In genomic region chr17:3416401-3416800, GRCm38 (mm10) we compare ENCODE assay signal across 26 mouse cellular contexts.
DNase-seq lines count a peak whose midpoint lies in the region; ATAC-seq and TF ChIP-seq lines count a peak whose summit lies in the region.
"Had no signal": no experiment of that assay in that cellular context is flagged by ENCODE, and none has a peak within 500 bp of the region (broad histone marks: within the 10 kb centered on the region; RNA-seq: fewer than 3 reads in every experiment).

No protein-coding gene starts in this region.

- no peak for TF ChIP-seq CTCF in forebrain, postnatal 0 days (IDR thresholded peaks at IDR 0.05; ENCODE audit: low read depth)

- no peaks in the 10 kb centered on the region for H3K9me3 ChIP-seq in forebrain, embryonic 16.5 days (ENCODE audit: control insufficient read depth, low read length)
- H3K9me3 ChIP-seq in forebrain, postnatal 0 days (ENCODE audit: low read length) = no peaks in the 10 kb centered on the region
- H3K9me3 ChIP-seq in limb, embryonic 10.5 days (replicated peaks) = no peaks in the 10 kb centered on the region
- H3K9me3 ChIP-seq: forebrain, embryonic 13.5 days; hindbrain, embryonic 10.5 days; hindbrain, embryonic 15.5 days; kidney, embryonic 15.5 days; limb, embryonic 15.5 days; liver, embryonic 13.5 days; stomach, embryonic 15.5 days had no signal

- no peak overlapping the region for H3K4me3 ChIP-seq in forebrain, embryonic 16.5 days (replicated peaks; ENCODE audit: low read length)
- H3K4me3 ChIP-seq in forebrain, postnatal 0 days (ENCODE audit: low read depth, low read length) = no peak overlapping the region
- no peak overlapping the region for H3K4me3 ChIP-seq in limb, embryonic 10.5 days
- H3K4me3 ChIP-seq: forebrain, embryonic 13.5 days; hindbrain, embryonic 10.5 days; hindbrain, embryonic 15.5 days; kidney, embryonic 15.5 days; layer of hippocampus, adult 2 months; limb, embryonic 15.5 days; liver, embryonic 13.5 days; stomach, embryonic 15.5 days had no signal

- no peaks in the 10 kb centered on the region for H3K36me3 ChIP-seq in forebrain, embryonic 16.5 days (ENCODE audit: control insufficient read depth, insufficient read depth)
- no peaks in the 10 kb centered on the region for H3K36me3 ChIP-seq in forebrain, postnatal 0 days (ENCODE audit: insufficient read depth)
- no peaks in the 10 kb centered on the region for H3K36me3 ChIP-seq in limb, embryonic 10.5 days
- H3K36me3 ChIP-seq: hindbrain, embryonic 10.5 days; hindbrain, embryonic 15.5 days; kidney, embryonic 15.5 days; liver, embryonic 13.5 days; stomach, embryonic 15.5 days had no signal

- peak; percentile 21; the same call in 1 of the 2 replicates for ATAC-seq in forebrain, embryonic 16.5 days
- ATAC-seq in forebrain, postnatal 0 days = no peak
- ATAC-seq: activated CD4-positive, CD25-positive, alpha-beta regulatory T cell, adult 4 months; forebrain, embryonic 13.5 days; inflammation-experienced regulatory T-cells, adult 6 months; midbrain, embryonic 16.5 days had no signal

- no peak overlapping the region for H3K27ac ChIP-seq in forebrain, embryonic 16.5 days (ENCODE audit: low read length)
- no peak overlapping the region for H3K27ac ChIP-seq in forebrain, postnatal 0 days (ENCODE audit: low read depth, low read length)
- H3K27ac ChIP-seq in limb, embryonic 10.5 days = no peak overlapping the region
- H3K27ac ChIP-seq: forebrain, embryonic 13.5 days; hindbrain, embryonic 10.5 days; hindbrain, embryonic 15.5 days; kidney, embryonic 15.5 days; layer of hippocampus, adult 2 months; limb, embryonic 15.5 days; liver, embryonic 13.5 days; macrophage; stomach, embryonic 15.5 days had no signal

- H3K9ac ChIP-seq in forebrain, embryonic 16.5 days (replicated peaks; ENCODE audit: low read depth, low read length) = no peak overlapping the region
- H3K9ac ChIP-seq in forebrain, postnatal 0 days = no peak overlapping the region
- H3K9ac ChIP-seq: forebrain, embryonic 13.5 days; hindbrain, embryonic 15.5 days; kidney, embryonic 15.5 days; limb, embryonic 15.5 days; liver, embryonic 13.5 days; stomach, embryonic 15.5 days had no signal

- peak; percentile 29 to 38 for DNase-seq in cerebellum, postnatal 25 days
- no peak for DNase-seq in cerebellum, postnatal 4 days (ENCODE audit: low spot score in 2 of 2)
- DNase-seq in forebrain, postnatal 0 days = no peak
- peak; percentile 46 for DNase-seq in limb, embryonic 10.5 days (ENCODE audit: low spot score)
- no peak for DNase-seq in lung, postnatal 36 days
- DNase-seq: adrenal gland, adult 2 months; adrenal gland, postnatal 36 days; B cell, adult 2 months; heart, postnatal 14 days; kidney, adult 11 months; liver, embryonic 13.5 days; lung, adult 18-20 months; right cerebral cortex, postnatal 25 days had no signal

- H3K27me3 ChIP-seq in forebrain, embryonic 16.5 days (replicated peaks; ENCODE audit: control insufficient read depth, insufficient read depth, low read length) = 0 out of 2 replicates have a peak, but pooled peaks cover 2% of the 10 kb centered on the region
- no peaks in the 10 kb centered on the region for H3K27me3 ChIP-seq in forebrain, postnatal 0 days (ENCODE audit: insufficient read depth, low read length)
- peaks cover 58% of the 10 kb centered on the region for H3K27me3 ChIP-seq in limb, embryonic 10.5 days (ENCODE audit: low read depth, poor library complexity, severe bottlenecking)
- H3K27me3 ChIP-seq: limb, embryonic 15.5 days; liver, embryonic 13.5 days; stomach, embryonic 15.5 days had no signal

- peaks cover 9% of the 10 kb centered on the region for H3K4me1 ChIP-seq in forebrain, embryonic 16.5 days (replicated peaks; ENCODE audit: control insufficient read depth, insufficient read depth, low read length)
- H3K4me1 ChIP-seq in forebrain, postnatal 0 days (ENCODE audit: insufficient read depth) = peaks cover 7% of the 10 kb centered on the region; the same call in 1 of the 2 replicates
- peaks cover 30% of the 10 kb centered on the region for H3K4me1 ChIP-seq in limb, embryonic 10.5 days
- H3K4me1 ChIP-seq: hindbrain, embryonic 15.5 days; liver, embryonic 13.5 days; stomach, embryonic 15.5 days had no signal

- WGBS in forebrain, embryonic 16.5 days = 64% methylated on average over 3 of the region's 3 CpGs
- WGBS in forebrain, postnatal 0 days = 68% methylated on average over 3 of the region's 3 CpGs
- 24% methylated on average over 3 of the region's 3 CpGs for WGBS in limb, embryonic 10.5 days

- H3K4me2 ChIP-seq in forebrain, embryonic 16.5 days (ENCODE audit: low read length) = no peak overlapping the region
- H3K4me2 ChIP-seq in forebrain, postnatal 0 days (ENCODE audit: low read depth) = no peak overlapping the region
- H3K4me2 ChIP-seq: forebrain, embryonic 13.5 days; hindbrain, embryonic 15.5 days; kidney, embryonic 15.5 days; limb, embryonic 15.5 days; liver, embryonic 13.5 days; midbrain, embryonic 11.5 days; stomach, embryonic 15.5 days had no signal

Comparison
In these comparisons a context has a peak if more than half of its experiments do, and no peak if none do; other contexts are left out.
1. DNase-seq: peak in cerebellum, postnatal 25 days (2 of 2) and limb, embryonic 10.5 days (single experiment); none in cerebellum, postnatal 4 days (0 of 2), forebrain, postnatal 0 days (single experiment) and lung, postnatal 36 days (single experiment).